Mouse (Mus musculus) kidney, embryonic 14.5 days (tissue): ENCODE measurements at regions not wholly inside any gene's neighbourhood (a gene's known extent, or its start where the extent isn't known, plus 50 kb on each side); places are given as distances from the start of the nearest gene placed in this dataset.

Experiments
- ATAC-seq: fragments of 200-750 bp; cut with Nextera tagmentation; 2 replicates; pipeline ENCODE4 v1.8.0; 2017; ENCODE audit warnings: moderate number of reproducible peaks, mild to moderate bottlenecking, moderate TSS enrichment, moderate library complexity; ENCODE audit not compliant: low FRiP score, low TSS enrichment
- H3K27ac ChIP-seq: fragments of 300-500 bp; sonication (generic); 2 replicates; pipeline ENCODE4 v1.5.1; 2014; ENCODE audit warnings: low read depth, mild to moderate bottlenecking, low read length, moderate library complexity, mixed read lengths
- H3K27me3 ChIP-seq: fragments of 300-500 bp; sonication (generic); 2 replicates; pipeline ENCODE4 v1.6.1; 2014; ENCODE audit warnings: mild to moderate bottlenecking, low read length; ENCODE audit not compliant: control insufficient read depth, insufficient read depth
- H3K36me3 ChIP-seq: fragments of 300-500 bp; sonication (generic); 2 replicates; pipeline ENCODE4 v1.6.1; 2014; ENCODE audit warnings: low read length, mixed read lengths; ENCODE audit not compliant: control insufficient read depth, insufficient read depth
- H3K4me1 ChIP-seq: fragments of 300-500 bp; sonication (generic); 2 replicates; pipeline ENCODE4 v1.6.1; 2014; ENCODE audit warnings: low read length, mixed read lengths; ENCODE audit not compliant: control insufficient read depth, insufficient read depth
- H3K4me2 ChIP-seq: fragments of 300-500 bp; sonication (generic); replicated peaks from 2 replicates; pipeline ENCODE4 v1.6.1; 2014; ENCODE audit warnings: low read depth, mild to moderate bottlenecking, low read length
- H3K4me3 ChIP-seq: fragments of 300-500 bp; sonication (generic); 2 replicates; pipeline ENCODE4 v1.5.1; 2014; ENCODE audit warnings: mild to moderate bottlenecking, low read length
- H3K9ac ChIP-seq: fragments of 300-500 bp; sonication (generic); 2 replicates; pipeline ENCODE4 v1.6.1; 2014; ENCODE audit warnings: low read depth, mild to moderate bottlenecking, low read length, moderate library complexity
- H3K9me3 ChIP-seq: fragments of 300-500 bp; sonication (generic); 2 replicates; pipeline ENCODE4 v1.6.1; 2016; ENCODE audit warnings: low read length; ENCODE audit not compliant: control insufficient read depth
- WGBS: fragments of 180-500 bp; shearing (Covaris S2); extraction: QIAGEN DNeasy Blood & Tissue Kit; methylation state at CpG from one replicate; pipeline ENCODE4 v1.1.7; 2014; 5-methylcytosine and 5-hydroxymethylcytosine counted together

- Histone ChIP-seq H3K4me2 (no peak overlapping the region), H3K4me3 (no peak overlapping the region), H3K27ac (no peak overlapping the region), H3K9ac (no peak overlapping the region), H3K36me3 (no peaks in the 10 kb centered on the region), H3K9me3 (no peaks in the 10 kb centered on the region), H3K4me1 (peaks cover 6% of the 10 kb centered on the region; the same call in 1 of the 2 replicates), H3K27me3 (no peaks in the 10 kb centered on the region)
- 79% methylated on average over 6 of the region's 6 CpGs for WGBS
- no peak for ATAC-seq
These were observed 344.9 kb upstream of the Adgrl2 start for GRCm38 (mm10) chr3:149335259-149335658.

- no peak overlapping the region for H3K27ac ChIP-seq
- no peak for ATAC-seq
These were observed 343.3 kb upstream of the Adgrl2 start for GRCm38 (mm10) chr3:149333607-149334006.

GRCm38 (mm10) chr3:149333131-149333530 is 342.8 kb upstream of the Adgrl2 start:
- H3K9ac ChIP-seq = no peak overlapping the region
- ATAC-seq = no peak
- H3K4me2 ChIP-seq = no peak overlapping the region
- H3K27me3 ChIP-seq = no peaks in the 10 kb centered on the region
- 38% methylated on average over 10 of the region's 10 CpGs for WGBS
- no peak overlapping the region for H3K4me3 ChIP-seq
- H3K9me3 ChIP-seq = no peaks in the 10 kb centered on the region
- H3K27ac ChIP-seq = no peak overlapping the region
- H3K36me3 ChIP-seq = no peaks in the 10 kb centered on the region
- peaks cover 6% of the 10 kb centered on the region; the same call in 1 of the 2 replicates for H3K4me1 ChIP-seq

More at GRCm38 (mm10) chr3:149333607-149334006, 343.3 kb upstream of the Adgrl2 start:
- H3K9ac ChIP-seq = no peak overlapping the region
- no peaks in the 10 kb centered on the region for H3K36me3 ChIP-seq
- H3K4me1 ChIP-seq = peaks cover 6% of the 10 kb centered on the region; the same call in 1 of the 2 replicates
- no peaks in the 10 kb centered on the region for H3K9me3 ChIP-seq
- no peak overlapping the region for H3K4me3 ChIP-seq
- WGBS = 79% methylated on average over 5 of the region's 5 CpGs
- H3K27me3 ChIP-seq = no peaks in the 10 kb centered on the region
- H3K4me2 ChIP-seq = no peak overlapping the region

DNA sequence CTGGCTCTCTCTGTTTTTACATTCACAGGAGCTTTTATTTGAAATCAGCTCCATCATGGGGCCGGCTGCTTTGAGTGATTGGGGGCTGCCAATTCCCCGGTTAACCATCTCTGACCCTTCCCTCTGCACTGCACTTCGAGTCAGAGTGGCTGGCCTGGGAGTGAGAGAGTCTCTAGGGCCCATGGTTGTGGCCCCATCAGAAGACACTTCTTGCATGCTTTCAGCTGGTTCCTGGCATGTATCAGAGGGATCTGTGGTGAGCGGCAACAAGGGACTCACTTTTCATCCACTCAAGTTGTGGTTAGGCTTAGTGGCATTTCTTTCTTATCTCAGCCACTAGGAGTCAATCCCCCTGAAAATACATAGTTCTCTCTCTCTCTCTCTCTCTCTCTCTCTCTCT is 341.8 kb upstream of the Adgrl2 start:
- Histone ChIP-seq H3K4me1 (peaks cover 6% of the 10 kb centered on the region; the same call in 1 of the 2 replicates), H3K27ac (no peak overlapping the region), H3K27me3 (no peaks in the 10 kb centered on the region), H3K4me2 (no peak overlapping the region), H3K9ac (no peak overlapping the region; the same call in 1 of the 2 replicates), H3K9me3 (no peaks in the 10 kb centered on the region), H3K4me3 (no peak overlapping the region), H3K36me3 (no peaks in the 10 kb centered on the region)
- no peak for ATAC-seq
- WGBS = 37% methylated on average over 4 of the region's 4 CpGs

DNA sequence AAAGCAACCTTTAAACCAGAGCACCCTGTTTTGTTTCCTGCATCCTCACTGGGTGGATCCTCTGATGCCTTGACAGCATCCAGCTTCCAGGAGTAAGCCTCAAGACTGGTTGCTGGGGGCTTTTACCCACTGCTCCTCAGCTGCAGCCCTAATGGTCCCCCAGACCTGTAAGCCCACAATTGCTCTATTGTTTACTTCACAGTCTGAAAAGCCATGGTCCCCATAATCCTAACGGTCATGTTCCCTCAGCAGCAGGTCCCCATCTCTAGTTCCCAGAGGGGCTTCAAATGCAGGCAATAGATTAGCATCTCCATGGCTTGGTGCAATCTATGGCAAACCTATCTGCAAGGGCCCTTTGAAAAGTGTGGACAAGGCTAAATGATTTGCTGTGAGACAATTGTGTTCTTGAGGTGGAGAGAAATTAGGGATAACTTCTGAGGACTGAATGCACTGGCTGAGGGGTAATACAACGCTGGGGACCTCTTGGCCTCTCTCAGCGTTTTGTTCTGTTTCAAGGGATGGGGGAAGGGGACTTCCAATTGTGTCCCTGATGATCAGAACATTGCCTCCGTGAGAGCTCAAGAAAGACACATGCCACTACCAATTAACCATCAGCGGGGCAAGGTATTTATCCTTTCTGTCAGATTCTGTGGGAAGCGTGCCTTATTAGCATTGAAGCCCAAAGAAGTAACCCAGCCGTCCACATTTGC is 341.1 kb upstream of the Adgrl2 start:
- no peak overlapping the region for H3K4me3 ChIP-seq
- 45% methylated on average over 7 of the region's 7 CpGs for WGBS
- no peaks in the 10 kb centered on the region for H3K9me3 ChIP-seq

DNA sequence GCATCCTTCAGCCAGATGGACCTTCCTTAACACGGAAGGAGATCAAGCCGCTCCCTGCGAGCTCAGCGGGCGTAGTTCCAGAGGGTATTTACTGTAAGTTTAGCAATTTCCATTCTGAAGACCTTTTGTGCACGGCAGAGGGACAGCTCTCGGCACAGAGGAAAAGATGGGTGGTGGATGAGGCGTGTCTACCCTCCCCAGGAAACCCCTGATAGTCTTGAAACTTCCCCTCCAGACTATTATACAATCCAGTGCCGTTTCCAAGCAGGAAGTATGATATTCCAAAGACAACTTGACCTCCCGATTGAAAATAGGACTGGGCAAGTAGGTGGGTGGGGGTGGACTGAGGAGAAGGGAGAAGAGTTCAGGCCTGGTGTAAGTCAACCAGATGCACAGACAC is 340.4 kb upstream of the Adgrl2 start:
- Histone ChIP-seq H3K36me3 (no peaks in the 10 kb centered on the region), H3K9me3 (no peaks in the 10 kb centered on the region), H3K4me3 (no peak overlapping the region), H3K27me3 (no peaks in the 10 kb centered on the region), H3K27ac (no peak overlapping the region), H3K9ac (no peak overlapping the region), H3K4me1 (peaks cover 6% of the 10 kb centered on the region; the same call in 1 of the 2 replicates), H3K4me2 (no peak overlapping the region)
- peak; percentile 49; the same call in 1 of the 2 replicates for ATAC-seq
- 67% methylated on average over 10 of the region's 10 CpGs for WGBS

More for the DNA sequence above, 341.1 kb upstream of the Adgrl2 start:
- no peak overlapping the region for H3K4me2 ChIP-seq
- no peaks in the 10 kb centered on the region for H3K27me3 ChIP-seq
- no peak for ATAC-seq
- no peak overlapping the region for H3K9ac ChIP-seq
- no peaks in the 10 kb centered on the region for H3K36me3 ChIP-seq
- peaks cover 6% of the 10 kb centered on the region; the same call in 1 of the 2 replicates for H3K4me1 ChIP-seq
- no peak overlapping the region for H3K27ac ChIP-seq

DNA sequence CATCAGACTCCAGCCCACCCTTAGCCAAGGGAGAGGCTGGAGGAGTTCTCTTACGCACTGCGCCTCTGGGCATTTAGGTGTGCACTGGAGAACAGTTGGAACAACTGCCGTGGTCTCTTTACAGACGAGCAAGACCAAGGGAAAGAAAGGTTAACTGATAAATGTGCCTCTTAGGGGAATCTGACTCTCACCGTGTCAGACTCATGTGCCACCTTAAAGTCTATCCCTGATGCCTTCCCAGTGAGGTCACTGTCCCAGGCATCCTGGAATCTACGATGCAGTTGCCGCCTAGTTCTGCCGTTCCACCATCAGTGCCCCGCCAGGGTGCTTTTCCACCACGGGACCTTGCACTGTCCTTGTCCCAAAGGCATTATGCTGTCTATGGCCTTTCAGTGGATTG is 339.7 kb upstream of the Adgrl2 start:
- no peak overlapping the region for H3K27ac ChIP-seq
- no peak overlapping the region for H3K9ac ChIP-seq
- H3K4me2 ChIP-seq = no peak overlapping the region
- no peak overlapping the region for H3K4me3 ChIP-seq
- no peaks in the 10 kb centered on the region for H3K36me3 ChIP-seq
- no peaks in the 10 kb centered on the region for H3K9me3 ChIP-seq
- peaks cover 6% of the 10 kb centered on the region; the same call in 1 of the 2 replicates for H3K4me1 ChIP-seq
- WGBS = 87% methylated on average over 10 of the region's 10 CpGs
- no peaks in the 10 kb centered on the region for H3K27me3 ChIP-seq
- ATAC-seq = no peak

DNA sequence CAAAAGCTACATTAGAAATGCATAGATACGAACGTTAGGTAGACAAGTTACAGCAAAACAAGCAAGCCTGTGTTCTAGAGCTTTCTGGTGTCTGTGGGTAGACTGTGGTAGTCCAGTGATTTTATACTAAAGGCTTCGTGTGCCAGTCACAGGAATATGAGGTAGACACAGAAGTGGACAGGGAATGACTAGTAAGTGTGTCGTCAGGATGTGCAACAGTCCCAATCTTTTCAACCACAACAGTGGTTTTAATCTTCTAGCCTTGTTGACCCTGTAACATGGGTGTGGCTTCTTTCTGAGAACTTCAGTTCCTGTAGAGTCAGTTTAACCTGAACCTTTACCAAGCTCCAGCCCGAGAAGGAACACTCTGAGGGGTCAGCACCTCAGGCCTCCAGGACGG is 339.3 kb upstream of the Adgrl2 start:
- Histone ChIP-seq H3K9me3 (no peaks in the 10 kb centered on the region), H3K4me1 (peaks cover 6% of the 10 kb centered on the region; the same call in 1 of the 2 replicates), H3K27ac (no peak overlapping the region), H3K4me2 (no peak overlapping the region), H3K36me3 (no peaks in the 10 kb centered on the region), H3K9ac (no peak overlapping the region), H3K27me3 (no peaks in the 10 kb centered on the region), H3K4me3 (no peak overlapping the region)
- no peak for ATAC-seq
- WGBS = 80% methylated on average over 6 of the region's 6 CpGs

GRCm38 (mm10) chr3:149326664-149327063 is 336.3 kb upstream of the Adgrl2 start:
- no peak for ATAC-seq
- no peaks in the 10 kb centered on the region for H3K27me3 ChIP-seq

More at GRCm38 (mm10) chr3:149326664-149327063, 336.3 kb upstream of the Adgrl2 start:
- no peaks in the 10 kb centered on the region for H3K36me3 ChIP-seq
- no peak overlapping the region for H3K27ac ChIP-seq
- H3K4me3 ChIP-seq = no peak overlapping the region
- no peaks in the 10 kb centered on the region for H3K9me3 ChIP-seq
- no peak overlapping the region for H3K9ac ChIP-seq
- H3K4me1 ChIP-seq = no peaks in the 10 kb centered on the region
- WGBS = 38% methylated on average over 5 of the region's 5 CpGs
- H3K4me2 ChIP-seq = no peak overlapping the region
